Comparison of ENCODE assay signal across 8 mouse cellular contexts in genomic region chr1:75142301-75143261, GRCm38 (mm10). TPM values are rescaled to one million over a fixed set of nuclear protein-coding genes. Genes with fewer than 3 reads are reported as not detected.
DNase-seq lines count a peak whose midpoint lies in the region; ATAC-seq and TF ChIP-seq lines count a peak whose summit lies in the region.

TSS of gene Cnppd1 (minus strand) at chr1:75142711.
TSS of gene Retreg2 (plus strand) at chr1:75142778.

- H3K27me3 ChIP-seq in hindbrain, embryonic 10.5 days (ENCODE audit: insufficient read depth, poor library complexity, severe bottlenecking), result no peaks in the 10 kb centered on the region
- no peaks in the 10 kb centered on the region for H3K27me3 ChIP-seq in lung, postnatal 0 days (replicated peaks; ENCODE audit: insufficient read depth, low read length)

- H3K4me1 ChIP-seq in hindbrain, embryonic 10.5 days (replicated peaks), result peaks cover 30% of the 10 kb centered on the region
- peaks cover 4% of the 10 kb centered on the region; the same call in 1 of the 2 replicates for H3K4me1 ChIP-seq in lung, postnatal 0 days (ENCODE audit: insufficient read depth, low read depth, low read length)

- TF ChIP-seq EP300 in lung, postnatal 0 days (IDR thresholded peaks at IDR 0.05), result peak; percentile 60

- peak; percentile 83 for DNase-seq in MEL-GATA-1-ER (ENCODE audit: extremely low read depth, low read depth)
- peak; percentile 96 for DNase-seq in cerebellum, adult 8-10 months
- DNase-seq in hindbrain, embryonic 10.5 days (ENCODE audit: low spot score), result peak; percentile 97
- peak; percentile 95 for DNase-seq in layer of hippocampus, adult 9-11 months
- DNase-seq in lung, postnatal 0 days (ENCODE audit: low spot score), result peak; percentile 97
- DNase-seq in ovary, postnatal 14 days (ENCODE audit: low spot score), result peak; percentile 93
- DNase-seq in thymus, postnatal 14 days, result peak; percentile 98

- TF ChIP-seq CTCF in lung, postnatal 0 days (IDR thresholded peaks at IDR 0.05), result peak; percentile 74

- peak within 1 kb of the TSS; percentile 89 for H3K4me2 ChIP-seq in lung, postnatal 0 days (replicated peaks; ENCODE audit: low read depth, low read length)

- under 1% methylated on average over 90 of the region's 91 CpGs for WGBS in hindbrain, embryonic 10.5 days
- WGBS in lung, postnatal 0 days, result 1% methylated on average over 64 of the region's 91 CpGs

- peak within 1 kb of the TSS; percentile 95 for H3K27ac ChIP-seq in hindbrain, embryonic 10.5 days
- peak within 1 kb of the TSS; percentile 98 for H3K27ac ChIP-seq in lung, postnatal 0 days (ENCODE audit: low read length)

- H3K4me3 ChIP-seq in hindbrain, embryonic 10.5 days, result peak within 1 kb of the TSS; percentile 77
- H3K4me3 ChIP-seq in lung, postnatal 0 days (ENCODE audit: low read depth, low read length), result peak within 1 kb of the TSS; percentile 81

- no peaks in the 10 kb centered on the region for H3K9me3 ChIP-seq in hindbrain, embryonic 10.5 days
- no peaks in the 10 kb centered on the region for H3K9me3 ChIP-seq in lung, postnatal 0 days (ENCODE audit: low read length)

- peak within 1 kb of the TSS; percentile 77 for H3K9ac ChIP-seq in lung, postnatal 0 days (replicated peaks; ENCODE audit: low read depth)

- ATAC-seq in frontal cortex, adult (ENCODE audit: low TSS enrichment), result peak; percentile 78
- peak; percentile 90 for ATAC-seq in lung, postnatal 0 days

- H3K36me3 ChIP-seq in hindbrain, embryonic 10.5 days, result peaks cover 60% of the 10 kb centered on the region
- H3K36me3 ChIP-seq in lung, postnatal 0 days (ENCODE audit: insufficient read depth, low read length), result peaks cover 20% of the 10 kb centered on the region; the same call in 1 of the 2 replicates

RNA-seq across cellular contexts. Expression of gene Cnppd1, which starts in this region (rescaled TPM):
- 53.5 and 67.2 TPM in 2 replicates for polyA plus RNA-seq in hindbrain, embryonic 10.5 days (2016; fragmentation: Nextera tagmentation; extraction: Ambion mirVana)
- 63.3 and 67.8 TPM in 2 replicates for polyA plus RNA-seq in lung, postnatal 0 days (2015; fragmentation: Nextera tagmentation; extraction: Ambion mirVana)

RNA-seq across cellular contexts. Expression of gene Retreg2, which starts in this region (rescaled TPM):
- polyA plus RNA-seq in hindbrain, embryonic 10.5 days (2016; fragmentation: Nextera tagmentation; extraction: Ambion mirVana), result 46.0 and 63.4 TPM in 2 replicates
- polyA plus RNA-seq in lung, postnatal 0 days (2015; fragmentation: Nextera tagmentation; extraction: Ambion mirVana), result 40.5 and 45.0 TPM in 2 replicates

Comparison
In these comparisons a context has a peak if more than half of its experiments do, and no peak if none do; other contexts are left out.
1. Peak in every context shown above with its lines: DNase-seq, ATAC-seq, H3K4me3 ChIP-seq and H3K27ac ChIP-seq.